Mouse (Mus musculus): Measurements from ENCODE around the gene R3hdm2.

GRCm38 (mm10) chr10:127488856-127489255, 108.7 kb downstream of the R3hdm2 start:
- TF ChIP-seq POLR2A (IDR thresholded peaks at IDR 0.05; ENCODE audit: low read depth, low read length) (no peak), CTCF (IDR thresholded peaks at IDR 0.05; ENCODE audit: borderline replicate concordance, insufficient read depth, low read length) (no peak)
